In genomic region chr7:110201933-110202332, GRCm38 (mm10) we compare ENCODE assay signal across 12 mouse cellular contexts.
"Had no signal": no experiment of that assay in that cellular context is flagged by ENCODE, and none has a peak within 500 bp of the region (broad histone marks: within the 10 kb centered on the region; RNA-seq: fewer than 3 reads in every experiment).

No protein-coding gene starts in this region.

- ATAC-seq: liver, postnatal 0 days; lung, postnatal 0 days; midbrain, embryonic 16.5 days had no signal

- DNase-seq: liver, postnatal 0 days; lung, adult 2 months; lung, postnatal 14 days; lung, postnatal 36 days; midbrain, embryonic 14.5 days; right cerebral cortex, postnatal 14 days; spleen, adult 18-20 months; thymus, adult 18-20 months; thymus, postnatal 14 days; thymus, postnatal 36 days had no signal
